Mouse (Mus musculus): Measurements from ENCODE around the gene Ankrd40. TPM values are rescaled to one million over a fixed set of nuclear protein-coding genes. Genes with fewer than 3 reads are reported as not detected.

Ankrd40 gene
- 10 to 100 TPM; 40.4 to 51.2 TPM for polyA plus RNA-seq (2017; shearing (Covaris generic))

GRCm38 (mm10) chr11:94327693-94328643 is at the start of gene Ankrd40:
TSS of gene Ankrd40 (plus strand) at chr11:94328001.

GRCm38 (mm10) chr11:94281199-94282181 is 46.3 kb upstream of the Ankrd40 start, which contains the start of gene Gm21885:
TSS of gene Gm21885 (plus strand) at chr11:94281873.

DNA sequence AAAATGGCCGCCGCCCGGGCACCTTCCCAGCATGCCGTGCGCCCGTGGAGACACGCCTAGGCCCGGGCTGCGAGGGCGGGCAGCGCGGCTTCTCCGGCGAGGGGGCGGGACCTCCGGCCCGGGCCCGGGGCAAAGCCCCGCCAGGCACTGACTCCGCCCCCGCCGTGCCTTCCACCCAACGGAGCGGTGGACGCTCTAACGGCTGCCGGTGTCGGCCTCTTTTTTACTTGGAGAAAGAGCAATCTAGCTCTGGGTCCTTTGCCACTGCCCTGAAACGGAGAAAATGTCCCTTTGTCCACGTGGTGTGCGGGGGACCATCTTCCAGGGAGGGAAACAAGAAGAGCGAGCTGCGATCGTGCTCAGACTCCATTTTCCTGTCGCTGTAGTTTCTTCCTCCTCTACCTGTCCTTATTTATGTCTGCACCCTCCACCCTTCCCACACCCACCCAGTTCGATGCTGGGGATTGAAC is 5.8 kb upstream of the Ankrd40 start, which contains the start of gene Luc7l3:
Gene Luc7l3 (minus strand): TSS at position 58 of the 470 bp plus-strand sequence.

Other genes with a start within 250 kb of the Ankrd40 start
- 10 to 100 TPM; 19.5 to 50.9 TPM for gene Tob1, start 116.5 kb upstream of the Ankrd40 start, polyA plus RNA-seq (2017; shearing (Covaris generic))
- under 1 TPM; 0.19 to 0.43 TPM for gene Wfikkn2, start 82.0 kb upstream of the Ankrd40 start, polyA plus RNA-seq (2017; shearing (Covaris generic))
- under 1 TPM in 1 of 2 experiments, not detected in 1; 0.65 TPM for gene Gm21885, start 46.1 kb upstream of the Ankrd40 start, polyA plus RNA-seq (2017; shearing (Covaris generic))
- gene Luc7l3, start 6.0 kb upstream of the Ankrd40 start, polyA plus RNA-seq (2017; shearing (Covaris generic)), result 100 to 1,000 TPM in 1 of 2 experiments, 10 to 100 TPM in 1; 87.4 to 111 TPM
- gene Abcc3, start 65.0 kb downstream of the Ankrd40 start, polyA plus RNA-seq (2017; shearing (Covaris generic)), result 1 to 10 TPM; 1.2 to 4.6 TPM
- under 1 TPM; 0.15 to 0.72 TPM for gene Cacna1g, start 146.2 kb downstream of the Ankrd40 start, polyA plus RNA-seq (2017; shearing (Covaris generic))
- not detected for gene Spata20, start 158.2 kb downstream of the Ankrd40 start, polyA plus RNA-seq (2017; shearing (Covaris generic))
- not detected for gene Epn3, start 172.0 kb downstream of the Ankrd40 start, polyA plus RNA-seq (2017; shearing (Covaris generic))
- not detected for gene Mycbpap, start 193.7 kb downstream of the Ankrd40 start, polyA plus RNA-seq (2017; shearing (Covaris generic))
- 1 to 10 TPM; 1.7 TPM for gene Rsad1, start 221.3 kb downstream of the Ankrd40 start, polyA plus RNA-seq (2017; shearing (Covaris generic))
- gene Chad, start 237.0 kb downstream of the Ankrd40 start, polyA plus RNA-seq (2017; shearing (Covaris generic)), result under 1 TPM; 0.13 to 0.50 TPM

Measured in activated CD4-positive, CD25-positive, alpha-beta regulatory T cell (primary cell).